Mouse (Mus musculus): ENCODE results near the gene Trpv4.

DNA sequence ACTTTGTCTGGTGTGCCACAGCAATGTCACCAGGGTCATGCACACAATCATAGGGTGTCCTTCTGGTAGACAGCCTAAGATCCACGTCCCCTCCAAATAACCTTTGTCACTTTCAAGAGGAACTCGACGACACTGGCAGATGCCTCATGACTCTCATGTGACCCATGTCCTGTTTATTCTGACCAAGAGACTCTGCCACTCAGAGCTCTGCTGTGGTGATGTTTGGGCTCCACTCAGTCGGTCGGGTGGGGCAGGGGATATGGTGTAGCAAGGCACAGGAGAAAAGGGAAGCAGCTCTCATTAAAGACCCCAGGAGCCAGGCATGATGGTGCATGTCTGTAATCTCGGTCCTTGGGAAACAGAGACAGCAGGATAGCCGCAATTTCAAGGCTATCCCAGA is 40.8 kb upstream of the Trpv4 start:
- TF ChIP-seq EP300 (IDR thresholded peaks at IDR 0.05; ENCODE audit: low read depth) (no peak), CTCF (IDR thresholded peaks at IDR 0.05; ENCODE audit: low read depth) (no peak)
